19 mouse cellular contexts compared by ENCODE assay signal in genomic region chr4:128694315-128694714, GRCm38 (mm10). TPM values are rescaled to one million over a fixed set of nuclear protein-coding genes. Genes with fewer than 3 reads are reported as not detected.
A peak's percentile ranks its signal among the peaks of the same experiment; 100 is the strongest.
DNase-seq lines count a peak whose midpoint lies in the region; ATAC-seq and TF ChIP-seq lines count a peak whose summit lies in the region.
"Had no signal": no experiment of that assay in that cellular context is flagged by ENCODE, and none has a peak within 500 bp of the region (broad histone marks: within the 10 kb centered on the region; RNA-seq: fewer than 3 reads in every experiment).

No protein-coding gene starts in this region.

- TF ChIP-seq POLR2A in embryonic fibroblast, embryonic 13.5 days (IDR thresholded peaks at IDR 0.05; ENCODE audit: low read depth, low read length), result no peak

- no peak overlapping the region for H3K4me2 ChIP-seq in hindbrain, embryonic 16.5 days (ENCODE audit: low read length)
- H3K4me2 ChIP-seq in lung, embryonic 16.5 days (ENCODE audit: low read depth, low read length), result no peak overlapping the region
- H3K4me2 ChIP-seq: forebrain, embryonic 15.5 days; liver, embryonic 13.5 days; midbrain, embryonic 15.5 days had no signal

- 0 out of 2 replicates have a peak overlapping the region, but pooled peaks have one; percentile 18 for H3K27ac ChIP-seq in hindbrain, embryonic 10.5 days
- H3K27ac ChIP-seq in hindbrain, embryonic 16.5 days (ENCODE audit: low read depth, low read length), result no peak overlapping the region
- H3K27ac ChIP-seq in lung, embryonic 16.5 days (ENCODE audit: low read length), result peak overlapping the region; percentile 44
- H3K27ac ChIP-seq in embryonic fibroblast, embryonic 13.5 days (ENCODE audit: insufficient read depth, low read length), result peak overlapping the region; percentile 80
- H3K27ac ChIP-seq: liver, embryonic 13.5 days; midbrain, embryonic 15.5 days had no signal

- no peaks in the 10 kb centered on the region for H3K27me3 ChIP-seq in hindbrain, embryonic 10.5 days (ENCODE audit: insufficient read depth, poor library complexity, severe bottlenecking)
- H3K27me3 ChIP-seq in hindbrain, embryonic 16.5 days (replicated peaks; ENCODE audit: control insufficient read depth, insufficient read depth, low read length), result no peaks in the 10 kb centered on the region
- H3K27me3 ChIP-seq in lung, embryonic 16.5 days (ENCODE audit: control insufficient read depth, insufficient read depth, low read depth, low read length), result no peaks in the 10 kb centered on the region
- H3K27me3 ChIP-seq: CH12.LX; forebrain, embryonic 15.5 days; liver, embryonic 13.5 days; midbrain, embryonic 15.5 days had no signal

- no peaks in the 10 kb centered on the region for H3K9me3 ChIP-seq in hindbrain, embryonic 10.5 days
- no peaks in the 10 kb centered on the region for H3K9me3 ChIP-seq in hindbrain, embryonic 16.5 days (ENCODE audit: control insufficient read depth, low read length)
- H3K9me3 ChIP-seq in lung, embryonic 16.5 days (ENCODE audit: control insufficient read depth, low read length), result no peaks in the 10 kb centered on the region
- H3K9me3 ChIP-seq: forebrain, embryonic 15.5 days; liver, embryonic 13.5 days; midbrain, embryonic 15.5 days had no signal

- no peaks in the 10 kb centered on the region for H3K36me3 ChIP-seq in hindbrain, embryonic 10.5 days
- no peaks in the 10 kb centered on the region for H3K36me3 ChIP-seq in hindbrain, embryonic 16.5 days (ENCODE audit: control insufficient read depth, insufficient read depth, low read length)
- no peaks in the 10 kb centered on the region for H3K36me3 ChIP-seq in lung, embryonic 16.5 days (ENCODE audit: control insufficient read depth, insufficient read depth, low read length)
- H3K36me3 ChIP-seq: forebrain, embryonic 15.5 days; liver, embryonic 13.5 days; midbrain, embryonic 15.5 days had no signal

- no peak overlapping the region for H3K4me3 ChIP-seq in hindbrain, embryonic 10.5 days
- H3K4me3 ChIP-seq in hindbrain, embryonic 16.5 days (ENCODE audit: low read length), result no peak overlapping the region
- no peak overlapping the region for H3K4me3 ChIP-seq in lung, embryonic 16.5 days (ENCODE audit: low read length)
- no peak overlapping the region for H3K4me3 ChIP-seq in embryonic fibroblast, embryonic 13.5 days (ENCODE audit: insufficient read depth, low read length)
- H3K4me3 ChIP-seq: forebrain, embryonic 15.5 days; liver, embryonic 13.5 days; midbrain, embryonic 15.5 days had no signal

- DNase-seq in hindbrain, embryonic 10.5 days (ENCODE audit: low spot score), result no peak
- no peak for DNase-seq in lung, postnatal 25 days (ENCODE audit: low spot score)
- DNase-seq in adrenal gland, postnatal 4 days (ENCODE audit: low spot score in 2 of 2), result no peak
- no peak for DNase-seq in gastrocnemius, postnatal 10 days
- DNase-seq: cerebellum, adult 9-10 months; gastrocnemius, postnatal 25 days; kidney, adult 2 months; kidney, postnatal 25 days; left cerebral cortex, postnatal 4 days; liver, embryonic 13.5 days; right cerebral cortex, postnatal 4 days; thymus, postnatal 25 days had no signal

- H3K4me1 ChIP-seq in hindbrain, embryonic 10.5 days (replicated peaks), result peaks cover 76% of the 10 kb centered on the region
- H3K4me1 ChIP-seq in hindbrain, embryonic 16.5 days (ENCODE audit: control insufficient read depth, insufficient read depth, low read depth, low read length), result peaks cover 57% of the 10 kb centered on the region
- peaks cover 88% of the 10 kb centered on the region for H3K4me1 ChIP-seq in lung, embryonic 16.5 days (replicated peaks; ENCODE audit: control insufficient read depth, insufficient read depth, low read length)
- peaks cover 19% of the 10 kb centered on the region for H3K4me1 ChIP-seq in embryonic fibroblast, embryonic 13.5 days (ENCODE audit: control insufficient read depth, insufficient read depth, low read length)

- no peak for TF ChIP-seq CTCF in embryonic fibroblast, embryonic 13.5 days (IDR thresholded peaks at IDR 0.05; ENCODE audit: borderline replicate concordance, insufficient read depth, low read length)

- no peak for ATAC-seq in hindbrain, embryonic 16.5 days
- no peak for ATAC-seq in lung, embryonic 16.5 days (ENCODE audit: low read depth)
- ATAC-seq: forebrain, embryonic 15.5 days; inflammation-experienced regulatory T-cells, adult 6 months; midbrain, embryonic 15.5 days had no signal

- H3K9ac ChIP-seq in hindbrain, embryonic 16.5 days (ENCODE audit: low read depth, low read length), result no peak overlapping the region
- H3K9ac ChIP-seq in lung, embryonic 16.5 days (ENCODE audit: low read length), result no peak overlapping the region
- H3K9ac ChIP-seq: forebrain, embryonic 15.5 days; liver, embryonic 13.5 days; midbrain, embryonic 15.5 days had no signal

RNA-seq across cellular contexts. Expression of gene Phc2, which starts 39.8 kb away (rescaled TPM):
- 41.9 and 62.2 TPM in 2 replicates for polyA plus RNA-seq in hindbrain, embryonic 10.5 days (2016; fragmentation: Nextera tagmentation; extraction: Ambion mirVana)
- polyA plus RNA-seq in hindbrain, embryonic 16.5 days (2015; fragmentation: Nextera tagmentation; extraction: Ambion mirVana), result 19.9 and 23.5 TPM in 2 replicates
- 18.9 and 19.8 TPM in 2 replicates for polyA plus RNA-seq in lung, embryonic 16.5 days (2015; fragmentation: Nextera tagmentation; extraction: Ambion mirVana)
- polyA plus RNA-seq in embryonic fibroblast, embryonic 13.5 days (2011; ENCODE audit: insufficient read length, low read depth, missing spikeins), result 69.9 and 73.2 TPM in 2 replicates
- total RNA-seq in adrenal gland, postnatal 4 days (2021), result 10 to 100 TPM; 91.8 to 95.1 TPM
- total RNA-seq in gastrocnemius, postnatal 10 days (2021), result 10 to 100 TPM; 29.8 to 36.7 TPM
